Mouse (Mus musculus): ENCODE results near the gene Col5a3.

DNA sequence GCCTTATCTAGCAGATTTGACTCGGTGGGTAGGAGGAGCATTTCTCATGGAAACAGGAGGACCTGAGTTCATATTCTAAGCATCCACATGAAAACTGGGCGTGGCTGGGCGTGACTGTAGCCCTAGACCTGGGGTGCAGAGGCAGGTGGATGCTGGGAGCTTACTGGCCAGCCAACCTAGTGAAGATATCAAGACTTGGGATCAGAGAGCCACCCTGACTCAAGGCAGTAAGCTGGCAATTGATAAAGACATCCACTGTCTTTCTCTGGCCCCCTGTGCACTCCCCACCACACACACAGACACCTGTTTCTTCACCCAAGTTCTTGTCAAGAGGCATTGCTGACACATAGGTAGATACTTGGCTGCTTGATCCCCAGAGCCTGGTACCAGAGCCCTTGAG is 66.3 kb downstream of the Col5a3 start:
- TF ChIP-seq CTCF (IDR thresholded peaks at IDR 0.05; ENCODE audit: low read depth, low read length) (no peak), POLR2A (IDR thresholded peaks at IDR 0.05; ENCODE audit: extremely low read depth, insufficient read depth, low read length) (no peak)
